Mouse (Mus musculus) Patski (cell line): ENCODE results near the gene Abcf3. TPM values are rescaled to one million over a fixed set of nuclear protein-coding genes. Genes with fewer than 3 reads are reported as not detected.
A peak's percentile ranks its signal among the peaks of the same experiment; 100 is the strongest.

Experiments
- ATAC-seq: fragments of 100-300 bp; one replicate; pipeline ENCODE4 v1.8.0; 2021
- CTCF ChIA-PET: fragments of 350-600 bp; sonication (Branson Sonifier 250); formaldehyde crosslinking; loops from one replicate; lab custom pipeline; 2022; ENCODE audit warnings: inconsistent platforms; lab: Charles Lee
- POLR2A ChIA-PET: fragments of 350-600 bp; sonication (Branson Sonifier 250); formaldehyde crosslinking; loops from one replicate; lab custom pipeline; 2022; ENCODE audit warnings: antibody characterized with exemption, inconsistent platforms; lab: Charles Lee
- DNase-seq: peaks from one replicate; pipeline ENCODE4 v3.0.0-alpha.2; 2011; ENCODE audit warnings: low read depth, low spot score
- H3K27me3 ChIP-seq: fragments of 371-371 bp; one replicate; pipeline ENCODE4 v1.5.1; 2021
- CTCF ChIP-seq: fragments of 100-300 bp; IDR thresholded peaks from one replicate; pipeline ENCODE4 v1.5.1; 2021
- in situ Hi-C: fragments of 300-500 bp; cut with MboI; formaldehyde crosslinking; loops from 3 replicates; pipeline ENCODE4 v1.11.1; 2018; ENCODE audit warnings: low pct_unique_long_range_greater_than_20kb, mixed read lengths
- polyA plus RNA-seq: library from polyadenylated mRNA; unstranded; gene quantifications from one replicate; pipeline ENCODE4 v1.2.3, GENCODE M21; 2021

The Abcf3 gene
- 61.5 TPM for polyA plus RNA-seq

- CTCF ChIA-PET, result interaction anchor here (0.8 kb wide), 1 partner anchor 12 kb away, joined by 3 read pairs; no protein-coding TSS in a partner anchor
- DNase-seq (peak; percentile 95), ATAC-seq (peak; percentile 78)
- no peak for TF ChIP-seq CTCF
- in situ Hi-C loops, result loop anchor here (5.0 kb wide), 1 partner anchor 64 kb away; the partner anchor contains the start of genes Alg3, Eef1akmt4 and Gm49333
- H3K27me3 ChIP-seq, result no peaks in the 10 kb centered on the region
- POLR2A ChIA-PET, result interaction anchor here (0.9 to 2.7 kb wide), 7 partner anchors 10 to 168 kb away, joined by 3 to 8 read pairs (median 4); partner anchors contain the start of genes Ap2m1, Camk2n2 and Dvl3
Observed at GRCm38 (mm10) chr16:20548096-20548948, at the start of gene Abcf3. Abcf3 (plus strand) TSS chr16:20548577.

GRCm38 (mm10) chr16:20498677-20499475 is 49.5 kb upstream of the Abcf3 start, which contains the start of gene Eif2b5:
Eif2b5 (plus strand) TSS chr16:20498817.
- CTCF ChIA-PET, result interaction anchor here (0.8 kb wide), 1 partner anchor 112 kb away, joined by 4 read pairs; the partner anchor contains the start of genes Alg3, Eef1akmt4 and Gm49333
- H3K27me3 ChIP-seq, result no peaks in the 10 kb centered on the region
- POLR2A ChIA-PET, result interaction anchor here (0.6 to 0.7 kb wide), 3 partner anchors 36 to 122 kb away, joined by 3 to 4 read pairs (median 3); partner anchors contain the start of genes Ap2m1 and Camk2n2
- in situ Hi-C loops, result no loop called here
- TF ChIP-seq CTCF, result no peak
- DNase-seq, result peak; percentile 58
- peak; percentile 72 for ATAC-seq

- no peak for TF ChIP-seq CTCF
- H3K27me3 ChIP-seq, result no peaks in the 10 kb centered on the region
- ChIA-PET POLR2A (no interaction called here), CTCF (no interaction called here)
- no peak for DNase-seq
- in situ Hi-C loops, result loop anchor here (5.0 kb wide), 1 partner anchor 141 kb away; no protein-coding TSS in a partner anchor
- ATAC-seq, result no peak
Observed at GRCm38 (mm10) chr16:20506000-20506399, 42.4 kb upstream of the Abcf3 start.

- DNase-seq (no peak), ATAC-seq (no peak)
- ChIA-PET CTCF (interaction anchor here (1.0 to 1.1 kb wide), 3 partner anchors 9 to 134 kb away, joined by 3 read pairs; no protein-coding TSS in a partner anchor), POLR2A (interaction anchor here (1.1 to 1.3 kb wide), 2 partner anchors 26 to 28 kb away, joined by 3 to 4 read pairs; partner anchors contain the start of gene Ap2m1)
- TF ChIP-seq CTCF, result peak; percentile 63
- in situ Hi-C loops, result loop anchor here (5.0 kb wide), 1 partner anchor 138 kb away; no protein-coding TSS in a partner anchor
- no peaks in the 10 kb centered on the region for H3K27me3 ChIP-seq
Observed at GRCm38 (mm10) chr16:20509349-20509748, 39.0 kb upstream of the Abcf3 start.

- ChIA-PET CTCF (no interaction called here), POLR2A (no interaction called here)
- in situ Hi-C loops, result no loop called here
- no peak for ATAC-seq
- H3K27me3 ChIP-seq, result no peaks in the 10 kb centered on the region
- DNase-seq, result no peak
- TF ChIP-seq CTCF, result no peak
Observed at GRCm38 (mm10) chr16:20511277-20511847, 37.0 kb upstream of the Abcf3 start.

GRCm38 (mm10) chr16:20516032-20516431 is 32.3 kb upstream of the Abcf3 start:
- POLR2A ChIA-PET, result interaction anchor here (0.6 to 2.6 kb wide), 2 partner anchors 17 to 20 kb away, joined by 3 to 19 read pairs; partner anchors contain the start of gene Ap2m1
- in situ Hi-C loops, result no loop called here
- no peak for TF ChIP-seq CTCF
- no peaks in the 10 kb centered on the region for H3K27me3 ChIP-seq
- ATAC-seq (no peak), DNase-seq (no peak)
- CTCF ChIA-PET, result interaction anchor here (2.3 kb wide), 1 partner anchor 13 kb away, joined by 8 read pairs; no protein-coding TSS in a partner anchor

GRCm38 (mm10) chr16:20516726-20517201 is 31.6 kb upstream of the Abcf3 start, which contains the start of gene Dvl3:
Dvl3 (plus strand) TSS chr16:20516982.
- CTCF ChIA-PET, result no interaction called here
- POLR2A ChIA-PET, result interaction anchor here (0.6 to 2.6 kb wide), 4 partner anchors 14 to 32 kb away, joined by 3 to 19 read pairs (median 4); partner anchors contain the start of genes Abcf3 and Ap2m1
- DNase-seq (peak; percentile 48), ATAC-seq (peak; percentile 98)
- no peaks in the 10 kb centered on the region for H3K27me3 ChIP-seq
- in situ Hi-C loops, result no loop called here
- TF ChIP-seq CTCF, result no peak

- in situ Hi-C loops, result no loop called here
- DNase-seq (no peak), ATAC-seq (peak; percentile 9)
- H3K27me3 ChIP-seq, result no peaks in the 10 kb centered on the region
- ChIA-PET POLR2A (interaction anchor here (0.6 to 2.6 kb wide), 3 partner anchors 14 to 31 kb away, joined by 3 to 19 read pairs (median 4); partner anchors contain the start of genes Abcf3 and Ap2m1), CTCF (no interaction called here)
- TF ChIP-seq CTCF, result no peak
Observed at GRCm38 (mm10) chr16:20517216-20517615, 31.2 kb upstream of the Abcf3 start.
